Mouse (Mus musculus) cerebellum, postnatal 36 days (tissue): ENCODE measurements at regions not wholly inside any gene's neighbourhood (a gene's known extent, or its start where the extent isn't known, plus 50 kb on each side); places are given as distances from the start of the nearest gene placed in this dataset.

Experiments
- DNase-seq, 2 experiments: peaks; one replicate each; pipeline ENCODE4 v3.0.0; 2021 to 2022; ENCODE audit warnings: mixed read lengths in 2 of 2

DNA sequence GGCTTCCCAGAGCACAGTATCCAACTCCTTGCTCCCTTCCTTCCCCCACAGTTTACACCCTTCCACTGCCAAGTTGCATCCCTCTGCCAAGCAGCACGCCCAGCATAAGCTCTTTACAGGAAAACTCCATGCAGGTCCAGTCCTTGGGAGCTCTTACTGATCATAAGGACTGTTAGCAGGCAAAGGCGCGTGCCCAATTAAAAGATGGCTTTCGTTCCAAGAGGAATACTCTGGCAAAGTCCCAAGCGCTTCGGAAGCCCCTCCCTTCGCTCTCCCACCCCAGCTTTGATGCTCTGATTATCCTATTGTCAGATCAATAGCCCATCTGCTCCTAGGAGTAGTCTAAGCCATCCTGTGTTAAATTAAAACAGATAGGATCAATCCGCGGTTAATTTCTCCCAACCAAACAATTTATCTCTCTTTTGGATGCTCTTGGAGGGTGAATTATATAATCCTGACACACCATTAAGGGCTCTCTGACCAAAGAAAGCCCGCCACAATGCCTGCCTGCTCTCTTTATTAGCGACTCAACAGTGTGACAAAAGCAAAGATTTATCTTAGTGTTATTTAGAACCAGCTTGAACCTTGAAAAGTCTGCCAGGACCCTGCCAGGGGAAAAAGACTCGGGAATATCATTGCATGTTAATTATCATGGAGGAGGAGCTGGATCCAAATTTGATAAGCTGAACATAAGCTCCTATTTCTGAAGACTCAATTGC is 312.5 kb downstream of the Gsdmc2 start:
- no peak for DNase-seq

DNA sequence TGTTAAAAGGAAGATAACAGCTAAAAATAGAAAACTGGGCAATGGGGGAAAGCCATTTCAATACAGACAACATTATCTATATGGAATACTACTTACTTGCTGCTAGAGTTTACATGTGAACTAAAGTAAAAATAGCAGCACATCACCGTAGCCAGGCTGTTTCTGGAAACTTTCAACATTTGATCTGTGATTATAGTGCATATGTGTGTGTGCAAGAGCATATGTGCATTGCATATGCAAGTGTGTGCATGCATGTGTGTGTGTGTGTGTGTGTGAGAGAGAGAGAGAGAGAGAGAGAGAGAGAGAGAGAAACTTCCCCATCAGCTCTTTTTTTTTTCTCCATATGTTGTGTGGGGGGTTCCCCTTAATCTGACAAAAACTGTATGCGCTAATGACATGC is 317.7 kb downstream of the Gsdmc2 start:
- DNase-seq: no peak

DNA sequence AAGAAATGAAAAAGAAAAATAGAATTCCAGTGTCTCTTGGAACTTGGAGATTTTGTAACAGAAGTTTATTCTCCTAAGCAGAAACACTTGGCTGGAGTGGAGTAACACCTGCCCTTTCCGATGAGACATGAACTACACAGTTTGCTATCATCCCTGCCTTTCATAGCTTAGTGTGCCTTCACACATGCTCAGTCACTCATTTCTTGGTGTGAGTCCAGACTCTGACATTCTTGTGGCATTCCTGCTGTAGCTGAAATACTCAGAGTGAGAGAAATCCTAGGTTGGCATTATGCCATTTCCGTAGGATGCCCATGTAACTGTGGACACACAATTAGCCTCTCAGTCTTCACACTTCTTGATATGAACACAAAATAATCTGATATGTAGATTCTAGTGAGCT is 318.2 kb downstream of the Gsdmc2 start:
- DNase-seq: no peak

DNA sequence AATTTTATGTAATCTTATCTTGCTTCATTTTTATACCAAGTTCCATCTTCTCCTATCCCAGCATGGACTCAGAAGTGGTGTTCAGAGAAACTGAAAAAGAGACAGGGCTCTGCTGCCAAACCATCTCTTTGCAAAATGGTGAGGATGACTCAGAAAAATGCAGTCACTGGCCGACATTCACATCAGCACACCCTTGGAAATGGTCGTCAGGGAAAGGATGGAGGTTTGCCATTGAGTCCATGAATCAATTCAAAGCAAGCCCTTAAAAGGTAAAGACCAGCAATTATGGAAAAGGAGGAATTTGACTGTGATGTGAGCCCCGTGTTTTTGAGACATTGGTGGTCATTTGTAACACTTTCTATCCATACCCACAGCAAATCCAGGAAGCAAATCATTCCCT is 327.7 kb downstream of the Gsdmc2 start:
- DNase-seq: no peak

GRCm38 (mm10) chr15:63500453-63500852 is 344.5 kb downstream of the Gsdmc2 start:
- DNase-seq: no peak

- no peak for DNase-seq
Observed at GRCm38 (mm10) chr15:63498483-63498882, 346.5 kb downstream of the Gsdmc2 start.

DNA sequence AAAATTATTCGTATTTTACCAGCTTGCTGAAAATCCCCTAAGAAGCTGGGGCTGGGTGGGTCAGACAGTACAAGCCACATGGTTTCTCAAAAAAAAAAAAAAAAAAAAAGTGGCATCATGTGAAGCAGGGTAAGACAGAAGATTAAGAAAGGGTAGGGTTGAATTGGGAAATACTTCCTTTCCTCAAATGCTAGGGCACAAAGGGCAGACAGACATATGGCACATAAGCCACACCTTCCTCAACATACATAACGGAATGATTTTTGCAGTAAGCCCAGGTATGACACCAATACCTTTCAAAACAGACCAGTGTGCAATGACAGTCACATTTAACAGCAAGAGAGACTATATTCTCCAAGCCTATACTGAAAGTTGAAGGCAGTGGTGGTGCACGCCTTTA is 347.8 kb downstream of the Gsdmc2 start:
- DNase-seq: no peak

- DNase-seq: no peak
Observed at GRCm38 (mm10) chr15:63484910-63485309, 360.1 kb downstream of the Gsdmc2 start.

DNA sequence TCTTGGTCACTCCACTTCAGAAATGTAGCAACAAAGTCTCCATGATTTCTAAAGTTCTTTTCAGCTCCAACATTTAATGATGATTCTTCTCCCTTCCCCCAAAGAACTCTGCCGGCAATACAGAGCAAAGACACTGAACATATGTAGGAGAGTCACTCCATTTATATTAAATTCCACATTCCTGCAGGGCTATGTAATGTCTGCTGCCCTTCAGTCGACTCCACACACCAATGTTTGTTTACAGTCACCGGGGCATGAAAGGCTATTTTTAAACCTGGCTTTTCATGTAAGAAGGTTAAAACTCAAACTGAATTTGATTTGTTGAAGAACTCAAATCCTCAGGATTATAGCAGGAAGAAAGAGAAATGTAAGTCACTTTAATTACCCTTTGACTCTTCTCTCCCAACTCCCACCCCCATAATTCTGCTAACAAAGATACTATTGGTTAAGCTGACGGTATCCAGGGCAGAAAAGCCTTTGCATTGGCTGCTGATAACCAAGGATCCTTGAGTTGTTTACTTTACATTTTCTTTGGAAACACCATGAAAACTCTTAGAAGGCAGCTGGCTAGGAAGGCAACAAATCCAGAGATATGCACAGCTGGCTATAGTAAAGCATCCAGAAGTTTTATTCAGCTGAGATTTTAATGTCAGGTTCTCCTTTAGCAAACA is 360.6 kb downstream of the Gsdmc2 start:
- DNase-seq: no peak

DNA sequence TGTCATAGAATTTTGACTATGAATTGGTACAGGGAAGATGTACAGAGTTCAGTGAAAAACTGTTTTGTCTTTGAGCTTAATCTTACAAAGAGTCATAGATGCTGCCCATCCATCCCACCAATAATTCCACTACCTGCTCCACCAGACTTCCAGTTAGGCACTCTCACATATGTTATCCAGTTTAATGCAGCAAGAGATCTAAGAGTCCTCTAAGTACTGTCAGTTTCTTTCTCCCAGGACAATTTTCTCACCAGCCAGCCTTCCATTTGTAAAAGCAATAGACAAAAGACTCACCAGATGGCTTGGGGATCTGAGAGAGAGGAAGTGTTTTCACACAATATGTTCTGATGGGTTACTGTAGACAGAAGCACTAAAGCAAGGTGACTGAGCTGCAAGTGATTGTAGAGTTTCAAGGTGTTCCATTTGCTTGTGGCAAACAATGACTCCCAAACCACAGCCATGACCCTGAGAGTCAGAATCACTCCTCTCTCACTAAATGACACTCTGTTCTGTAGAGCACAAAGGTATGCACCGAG is 365.6 kb downstream of the Gsdmc2 start:
- DNase-seq: no peak

DNA sequence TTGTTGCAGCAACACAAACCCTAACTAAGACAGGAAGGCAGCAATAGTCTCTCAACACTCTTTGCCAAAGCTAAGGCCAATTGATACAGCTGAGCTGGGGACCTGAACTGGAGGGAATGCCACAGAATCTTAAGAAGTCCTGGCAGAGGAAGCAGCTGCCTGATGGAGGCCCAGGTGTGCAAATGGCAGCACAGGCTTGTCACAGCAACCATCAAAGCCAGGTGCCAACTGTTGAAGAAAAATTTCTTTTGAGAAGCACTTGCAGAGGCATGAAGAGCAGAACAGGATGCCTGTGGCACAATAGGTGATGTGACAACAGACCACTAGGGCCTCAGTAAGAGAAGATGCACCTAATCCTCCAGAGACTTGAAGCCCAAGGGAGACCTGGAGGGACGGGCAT is 378.1 kb downstream of the Gsdmc2 start:
- DNase-seq: no peak

DNA sequence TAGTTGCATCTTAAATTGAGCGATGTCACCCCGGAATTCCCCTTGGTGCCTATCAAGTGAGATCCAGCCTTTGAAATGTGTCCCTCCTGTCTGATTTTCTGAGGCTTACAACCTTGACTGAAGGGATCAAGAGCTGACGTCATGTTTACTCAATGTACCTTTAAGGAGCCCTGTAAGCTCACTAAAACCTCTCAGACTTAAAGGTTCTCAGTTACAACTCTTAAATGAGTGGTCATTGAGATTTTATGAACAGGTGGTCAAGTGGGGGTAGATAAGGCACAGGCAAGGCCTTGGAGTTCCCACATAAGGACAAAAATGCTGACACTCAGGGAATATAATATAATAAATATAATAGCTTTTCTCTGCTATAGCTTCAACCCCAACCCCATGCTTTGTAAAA is 392.4 kb downstream of the Gsdmc2 start:
- no peak for DNase-seq

DNA sequence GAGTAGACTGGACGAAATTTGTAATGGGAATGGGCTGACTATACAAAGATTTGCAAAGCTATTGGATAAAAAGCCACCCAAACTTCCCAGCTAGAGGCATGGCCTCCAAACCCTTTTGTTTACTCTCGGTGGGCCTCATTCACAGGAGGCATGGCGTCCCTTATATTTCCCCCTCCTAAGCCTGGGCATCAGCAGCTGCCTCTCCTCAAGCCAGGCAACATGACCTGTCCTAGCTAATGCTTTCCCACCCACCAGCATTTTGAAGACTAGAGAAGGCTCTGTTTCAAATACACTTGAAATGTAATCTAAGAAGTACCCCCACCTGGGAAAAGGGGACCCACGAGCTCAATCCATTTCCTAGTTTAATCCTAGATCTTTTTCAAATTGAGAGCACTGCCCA is 398.7 kb downstream of the Gsdmc2 start:
- DNase-seq: no peak

- no peak for DNase-seq
Observed at GRCm38 (mm10) chr15:63445016-63445415, 400.0 kb downstream of the Gsdmc2 start.

DNA sequence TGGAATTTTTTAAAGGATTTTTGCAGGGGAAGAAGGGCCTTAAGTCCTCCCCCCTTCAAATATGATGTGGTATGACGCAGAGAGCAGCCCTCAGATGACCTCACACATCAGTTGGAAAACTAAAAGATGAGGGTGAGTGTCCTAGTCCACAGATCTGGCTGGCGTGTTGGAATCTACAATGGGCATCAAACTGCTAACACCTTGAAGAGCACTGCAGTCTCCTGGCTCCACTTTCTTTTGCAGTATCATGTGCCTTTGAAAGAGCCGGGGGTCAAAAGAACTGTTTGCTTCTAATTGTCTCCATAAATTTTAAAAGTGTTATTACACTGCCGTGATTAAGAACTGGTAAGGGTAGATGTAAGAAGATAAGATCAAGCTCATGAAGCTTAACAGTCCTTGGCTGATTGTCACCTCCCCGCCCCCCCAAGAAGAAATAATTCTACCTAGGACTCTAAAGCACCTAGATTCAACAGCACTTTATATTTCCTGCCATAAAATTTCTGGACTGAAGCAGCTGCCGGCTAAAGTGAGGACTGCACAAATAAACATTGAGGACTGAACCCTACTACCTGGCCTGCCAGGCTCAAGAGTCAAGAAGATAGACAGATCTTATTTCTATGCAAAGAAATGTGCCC is 402.7 kb downstream of the Gsdmc2 start:
- DNase-seq: no peak

DNA sequence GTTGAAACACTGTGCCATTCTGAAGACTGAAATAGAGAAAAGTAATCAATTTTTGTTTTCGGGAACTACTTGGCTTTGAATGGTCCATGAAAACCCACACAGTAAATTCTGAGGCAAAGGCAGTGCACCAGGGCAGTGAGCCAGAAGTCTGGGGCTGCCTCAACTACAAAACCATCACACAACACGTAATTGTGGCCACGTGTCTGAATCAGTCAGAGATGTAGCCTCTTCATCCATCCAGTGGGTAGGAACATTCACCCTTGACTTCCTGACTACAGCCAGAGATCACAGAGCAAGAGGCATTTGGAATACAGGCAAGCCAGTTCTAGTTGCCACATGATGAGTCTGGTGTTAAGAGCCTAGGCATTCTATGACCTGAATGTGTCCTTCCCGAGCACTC is 432.3 kb downstream of the Gsdmc2 start:
- DNase-seq: no peak

DNA sequence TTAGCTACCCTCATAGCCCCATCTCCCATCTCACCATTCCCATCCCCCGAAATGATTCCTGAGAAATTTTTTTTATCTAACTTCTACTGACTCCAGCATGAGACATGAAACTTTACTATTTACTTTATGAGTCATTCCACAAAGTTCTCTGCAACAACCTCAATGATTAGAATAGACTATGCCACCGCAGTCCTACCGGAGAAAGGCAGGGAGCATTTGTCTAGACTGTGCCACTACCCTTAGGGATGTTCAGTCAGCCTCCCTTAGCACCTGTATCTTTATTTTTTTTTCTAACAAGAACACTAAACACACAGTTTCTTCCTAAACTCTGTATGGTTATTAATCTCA is 433.2 kb downstream of the Gsdmc2 start:
- no peak for DNase-seq

- DNase-seq: no peak
Observed at GRCm38 (mm10) chr15:63410994-63411770, 433.8 kb downstream of the Gsdmc2 start.

- DNase-seq: no peak
Observed at GRCm38 (mm10) chr15:63400445-63400844, 444.5 kb downstream of the Gsdmc2 start.

GRCm38 (mm10) chr15:63400011-63400410 is 445.0 kb downstream of the Gsdmc2 start:
- no peak for DNase-seq

- DNase-seq: no peak
Observed at GRCm38 (mm10) chr15:63397485-63397884, 447.5 kb downstream of the Gsdmc2 start.

DNA sequence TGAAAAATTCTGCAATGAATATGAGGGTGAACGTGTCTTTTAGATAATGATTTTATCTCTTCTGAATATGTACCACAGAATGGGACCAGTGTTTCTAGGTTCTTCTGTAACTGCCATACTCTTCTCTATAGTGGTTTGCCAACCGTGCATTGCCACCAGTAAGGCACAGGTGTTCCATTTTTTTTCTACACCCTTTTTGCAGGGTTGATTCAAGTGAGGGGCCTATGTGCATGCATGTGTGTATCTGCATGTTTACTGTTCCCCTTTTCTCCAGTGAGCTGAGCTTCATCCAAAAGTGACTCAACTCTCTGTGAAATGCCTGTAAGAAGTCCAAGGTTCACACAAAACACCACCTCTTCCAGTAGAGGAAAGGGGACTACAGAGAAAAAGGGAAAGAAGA is 467.7 kb downstream of the Gsdmc2 start:
- no peak for DNase-seq

DNA sequence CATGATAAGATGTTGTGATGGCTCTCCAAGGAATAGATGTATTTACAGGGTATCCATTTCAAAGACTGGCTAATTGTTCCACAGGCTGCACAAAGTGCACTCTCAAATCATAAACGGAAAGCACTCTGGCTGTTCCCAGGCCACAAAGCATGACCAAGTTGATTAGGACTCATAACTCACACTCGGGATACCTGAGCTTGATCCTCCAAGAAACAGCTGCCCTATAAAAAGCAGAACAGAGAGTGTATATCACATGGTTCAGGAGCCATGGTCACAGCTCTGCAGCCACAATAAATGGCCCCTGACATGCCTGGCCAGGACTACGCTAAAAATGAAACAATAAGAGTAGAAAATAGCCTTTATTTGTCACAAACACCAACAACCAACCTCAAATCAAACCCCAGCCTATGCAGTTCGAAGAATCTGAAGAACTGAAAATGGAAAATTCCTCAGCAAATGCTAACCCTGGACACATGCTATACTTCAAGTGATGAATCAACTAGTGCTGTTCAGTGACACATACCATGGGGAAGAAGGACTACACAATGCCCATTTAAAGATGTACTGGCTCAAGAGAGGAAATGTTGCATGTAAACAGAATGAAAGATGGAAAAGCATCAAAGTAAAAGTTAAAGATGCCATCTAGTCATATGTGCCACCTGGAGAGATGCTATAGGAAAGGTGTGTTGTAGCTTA is 473.5 kb downstream of the Gsdmc2 start:
- no peak for DNase-seq
